Mouse (Mus musculus) kidney, adult 2 months (tissue): Measurements from ENCODE around the gene Aftph.
"Not testable (repeated sequence)": the region's sequence is repeated elsewhere in the genome, so short reads cannot be mapped to it uniquely, and the experiment has no call there.

ENCODE experiments used
- CTCF ChIP-seq: fragments of 200-500 bp; conservative IDR thresholded peaks from 2 replicates; pipeline ENCODE4 v1.5.1; 2011; ENCODE audit warnings: low read depth, mild to moderate bottlenecking, control low read depth, low read length, moderate library complexity, mixed read lengths; ENCODE audit not compliant: insufficient read depth, insufficient read length
- POLR2A ChIP-seq: fragments of 200-500 bp; IDR thresholded peaks from one replicate; pipeline ENCODE4 v1.6.1; 2011; ENCODE audit warnings: low read depth, low read length, control low read depth

- not testable (repeated sequence) for TF ChIP-seq CTCF, POLR2A
Measured at GRCm38 (mm10) chr11:20761984-20762383, 20.6 kb upstream of the Aftph start.
